Mouse (Mus musculus): ENCODE measurements around the gene Nfe2l1. TPM values are rescaled to one million over a fixed set of nuclear protein-coding genes. Genes with fewer than 3 reads are reported as not detected.
A peak's percentile ranks its signal among the peaks of the same experiment; 100 is the strongest.

Gene Nfe2l1
- total RNA-seq, 1 experiment from 2014 or later: 43.3 TPM

- no peak for ATAC-seq (replicated peaks; ENCODE audit: low read depth, poor library complexity, severe bottlenecking)
These were observed 18.9 kb upstream of the Nfe2l1 start for GRCm38 (mm10) chr11:96848694-96849093.

DNA sequence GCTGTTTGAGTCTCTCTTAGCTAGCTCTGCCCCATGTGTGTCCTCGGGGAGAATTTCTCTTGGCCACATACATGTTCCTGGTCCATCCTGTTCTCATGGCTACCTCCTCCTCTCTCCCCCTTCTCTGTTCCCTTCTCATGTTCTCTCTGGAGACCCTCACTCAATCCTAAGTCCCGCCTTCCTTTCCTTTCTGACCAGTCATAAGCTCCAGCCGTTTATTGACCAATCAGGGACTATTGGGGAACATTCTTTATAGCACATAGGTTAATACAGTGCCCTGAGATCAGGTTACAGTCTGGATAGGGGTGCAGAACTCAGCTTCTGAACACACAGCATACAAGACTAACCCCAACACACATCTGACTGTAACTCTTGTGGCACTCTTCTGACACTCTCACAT, 17.5 kb upstream of the Nfe2l1 start:
- no peak for ATAC-seq (replicated peaks; ENCODE audit: low read depth, poor library complexity, severe bottlenecking)

DNA sequence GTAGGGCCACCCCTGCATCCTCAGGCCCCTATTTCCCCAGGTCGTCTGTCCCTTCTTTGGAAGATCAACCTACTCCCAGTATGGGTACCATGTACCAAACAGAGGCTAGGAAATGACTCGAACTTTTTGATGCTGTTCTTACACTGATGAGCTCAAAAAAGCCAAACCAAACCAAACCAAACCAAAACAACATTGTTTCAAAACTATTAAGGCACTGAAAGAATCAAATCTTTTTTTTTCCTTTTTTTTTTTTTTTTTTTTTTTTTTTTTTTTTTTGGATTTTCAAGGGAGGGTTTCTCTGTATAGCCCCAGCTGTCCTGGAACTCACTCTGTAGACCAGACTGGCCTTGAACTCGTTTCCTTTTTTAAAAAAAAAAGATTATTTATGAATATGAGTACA, 13.9 kb upstream of the Nfe2l1 start:
- no peak for ATAC-seq (replicated peaks; ENCODE audit: low read depth, poor library complexity, severe bottlenecking)

DNA sequence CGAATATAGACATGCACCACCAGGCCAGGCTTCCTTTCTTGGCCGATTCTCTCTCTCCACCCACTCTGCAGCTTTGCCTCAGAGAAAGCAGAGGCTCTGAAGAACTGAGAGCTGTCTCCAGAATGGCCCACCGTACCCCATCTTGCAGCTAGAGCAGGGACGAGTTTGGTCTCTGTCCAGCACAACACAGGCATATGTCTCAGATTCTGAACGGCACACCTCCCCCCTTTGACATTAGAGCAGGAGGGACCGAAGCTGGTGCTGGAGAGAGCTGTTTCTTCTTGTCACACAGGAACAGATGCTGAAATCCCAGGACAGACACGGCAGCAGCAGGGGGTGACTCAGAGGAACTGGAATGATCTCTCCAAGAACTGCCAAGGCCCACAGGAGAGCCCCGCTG, 10.5 kb upstream of the Nfe2l1 start:
- ATAC-seq (replicated peaks; ENCODE audit: low read depth, poor library complexity, severe bottlenecking): no peak

GRCm38 (mm10) chr11:96839877-96840276, 10.1 kb upstream of the Nfe2l1 start:
- no peak for ATAC-seq (replicated peaks; ENCODE audit: low read depth, poor library complexity, severe bottlenecking)

GRCm38 (mm10) chr11:96839428-96839827, 9.7 kb upstream of the Nfe2l1 start:
- no peak for ATAC-seq (replicated peaks; ENCODE audit: low read depth, poor library complexity, severe bottlenecking)

DNA sequence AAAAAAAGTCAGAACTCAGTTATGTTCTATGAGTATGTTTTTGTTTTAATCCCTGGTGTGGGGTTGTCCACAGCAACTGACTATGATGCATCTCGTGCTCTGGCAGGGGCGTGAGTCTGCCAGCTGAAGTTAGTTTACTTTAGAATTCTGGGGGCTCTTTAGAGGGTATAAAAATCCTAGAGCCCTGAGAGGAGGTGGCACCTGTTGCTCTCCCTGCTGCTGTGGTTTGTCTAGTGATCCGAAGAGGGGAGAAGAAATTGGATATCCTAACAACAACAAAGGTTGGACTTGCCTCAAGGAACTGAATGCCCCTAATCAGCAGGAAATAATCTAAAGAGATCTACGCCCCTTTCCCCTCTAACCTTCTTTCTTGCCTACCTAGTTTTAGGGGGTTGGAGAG, 8.6 kb upstream of the Nfe2l1 start:
- ATAC-seq (replicated peaks; ENCODE audit: low read depth, poor library complexity, severe bottlenecking): no peak

DNA sequence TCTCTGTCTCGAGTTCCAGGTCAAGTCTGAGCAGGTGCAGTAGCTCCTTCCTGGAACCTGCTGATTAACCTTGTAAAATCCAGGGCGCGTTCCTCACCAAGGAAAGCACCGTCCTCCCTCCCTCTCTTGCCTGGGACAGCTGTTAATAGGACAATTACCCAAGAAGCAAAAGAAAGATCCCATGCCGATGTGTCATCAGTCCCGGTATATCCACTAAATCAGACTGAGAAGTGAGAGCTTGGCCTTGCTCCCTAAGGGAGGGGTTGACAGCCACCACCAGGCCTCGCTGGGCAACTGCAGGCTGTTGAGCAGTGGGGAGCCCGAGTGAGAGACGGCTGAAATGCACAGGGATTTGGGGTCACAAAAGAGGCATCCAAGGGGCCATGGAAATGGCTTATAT, 7.5 kb upstream of the Nfe2l1 start:
- peak; percentile 74; the same call in 1 of the 2 replicates for ATAC-seq (replicated peaks; ENCODE audit: low read depth, poor library complexity, severe bottlenecking)

DNA sequence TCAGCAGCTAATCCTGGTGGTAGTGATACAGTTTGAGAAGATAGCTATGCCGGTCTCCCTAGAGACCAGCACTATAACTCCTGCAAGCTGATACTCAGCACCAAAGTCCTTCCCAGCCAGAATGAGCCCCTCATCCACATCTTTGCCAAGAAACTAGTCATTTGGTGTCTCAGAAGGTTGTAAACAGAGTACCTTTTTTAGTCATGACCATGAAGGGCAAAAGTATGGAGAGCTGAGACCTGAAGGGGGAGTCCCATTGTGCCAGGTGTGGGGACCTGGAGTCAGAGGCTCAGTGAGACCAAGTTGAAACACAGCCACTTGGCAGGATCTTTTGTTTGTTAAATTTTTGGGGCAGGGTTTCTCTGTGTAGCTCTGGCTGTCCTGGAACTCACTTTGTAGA, 4.4 kb upstream of the Nfe2l1 start:
- ATAC-seq (replicated peaks; ENCODE audit: low read depth, poor library complexity, severe bottlenecking): no peak

GRCm38 (mm10) chr11:96832973-96833372, 3.2 kb upstream of the Nfe2l1 start:
- no peak for ATAC-seq (replicated peaks; ENCODE audit: low read depth, poor library complexity, severe bottlenecking)

DNA sequence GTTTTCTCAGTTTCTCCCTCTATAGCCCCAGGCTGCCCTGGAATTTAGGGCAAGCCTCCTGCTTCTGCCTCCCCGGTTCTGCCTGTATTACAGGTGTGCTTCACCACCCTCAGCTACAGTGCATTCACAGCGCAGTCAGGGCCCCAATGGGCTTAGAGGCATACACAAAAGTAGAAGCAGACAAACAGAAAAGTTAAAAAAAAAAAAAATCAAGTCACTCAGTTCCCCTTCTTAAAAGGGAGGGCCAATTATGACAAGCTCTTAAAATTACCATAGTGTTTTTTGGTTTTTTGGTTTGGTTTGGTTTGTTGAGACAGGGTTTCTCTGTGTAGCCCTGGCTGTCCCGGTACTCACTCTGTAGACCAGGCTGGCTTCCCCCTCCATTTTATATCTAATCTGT, 2.8 kb upstream of the Nfe2l1 start:
- ATAC-seq (replicated peaks; ENCODE audit: low read depth, poor library complexity, severe bottlenecking): no peak

DNA sequence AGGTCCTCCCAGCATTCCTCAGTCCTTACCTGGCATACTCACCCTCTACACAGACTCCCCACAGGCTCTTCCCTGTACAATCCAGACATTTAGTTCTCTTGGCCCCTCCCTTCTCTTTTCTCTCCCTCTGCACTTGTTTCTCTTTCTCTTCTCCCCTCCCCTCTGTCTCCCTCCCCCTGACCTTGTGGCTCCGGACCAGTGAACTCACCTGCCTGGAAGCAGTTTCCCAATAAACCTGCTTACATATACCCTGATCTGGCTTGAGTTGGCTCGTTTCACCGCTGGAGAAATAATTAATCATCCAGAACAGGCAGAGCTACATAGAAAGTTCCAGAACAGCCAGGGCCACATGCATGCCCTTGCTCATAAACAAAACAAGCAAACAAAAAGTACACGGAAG, 1.7 kb upstream of the Nfe2l1 start:
- ATAC-seq (replicated peaks; ENCODE audit: low read depth, poor library complexity, severe bottlenecking): no peak

GRCm38 (mm10) chr11:96830539-96831216, 910 bp upstream of the Nfe2l1 start:
- no peak for ATAC-seq (replicated peaks; ENCODE audit: low read depth, poor library complexity, severe bottlenecking)

GRCm38 (mm10) chr11:96829403-96829812, 360 bp downstream of the Nfe2l1 start:
- ATAC-seq (replicated peaks; ENCODE audit: low read depth, poor library complexity, severe bottlenecking): peak; percentile 55

GRCm38 (mm10) chr11:96828881-96829280, 887 bp downstream of the Nfe2l1 start:
- ATAC-seq (replicated peaks; ENCODE audit: low read depth, poor library complexity, severe bottlenecking): no peak

DNA sequence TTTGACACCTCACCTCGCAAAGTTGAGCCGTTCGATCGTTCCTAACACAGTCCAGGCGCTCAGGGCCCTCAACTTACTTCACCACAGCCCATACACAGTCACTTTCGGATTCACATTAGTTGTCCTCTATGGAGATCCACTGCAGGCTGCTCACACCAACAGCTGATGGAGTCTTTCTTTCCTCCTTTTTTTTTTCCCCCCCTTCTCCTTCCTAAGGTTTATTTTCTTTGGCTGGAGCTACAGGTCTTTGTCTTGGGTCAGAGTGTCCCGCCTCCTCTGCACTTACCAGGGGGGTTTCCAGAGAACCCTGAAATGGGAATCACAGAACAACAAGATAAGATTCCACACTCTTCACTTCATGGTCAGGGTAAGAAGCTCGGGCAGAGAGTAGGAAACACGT, 1.9 kb downstream of the Nfe2l1 start:
- no peak for ATAC-seq (replicated peaks; ENCODE audit: low read depth, poor library complexity, severe bottlenecking)

- ATAC-seq (replicated peaks; ENCODE audit: low read depth, poor library complexity, severe bottlenecking): no peak
These were observed 2.6 kb downstream of the Nfe2l1 start for GRCm38 (mm10) chr11:96827062-96827581.

- no peak for ATAC-seq (replicated peaks; ENCODE audit: low read depth, poor library complexity, severe bottlenecking)
These were observed 3.3 kb downstream of the Nfe2l1 start for GRCm38 (mm10) chr11:96826481-96826880.

DNA sequence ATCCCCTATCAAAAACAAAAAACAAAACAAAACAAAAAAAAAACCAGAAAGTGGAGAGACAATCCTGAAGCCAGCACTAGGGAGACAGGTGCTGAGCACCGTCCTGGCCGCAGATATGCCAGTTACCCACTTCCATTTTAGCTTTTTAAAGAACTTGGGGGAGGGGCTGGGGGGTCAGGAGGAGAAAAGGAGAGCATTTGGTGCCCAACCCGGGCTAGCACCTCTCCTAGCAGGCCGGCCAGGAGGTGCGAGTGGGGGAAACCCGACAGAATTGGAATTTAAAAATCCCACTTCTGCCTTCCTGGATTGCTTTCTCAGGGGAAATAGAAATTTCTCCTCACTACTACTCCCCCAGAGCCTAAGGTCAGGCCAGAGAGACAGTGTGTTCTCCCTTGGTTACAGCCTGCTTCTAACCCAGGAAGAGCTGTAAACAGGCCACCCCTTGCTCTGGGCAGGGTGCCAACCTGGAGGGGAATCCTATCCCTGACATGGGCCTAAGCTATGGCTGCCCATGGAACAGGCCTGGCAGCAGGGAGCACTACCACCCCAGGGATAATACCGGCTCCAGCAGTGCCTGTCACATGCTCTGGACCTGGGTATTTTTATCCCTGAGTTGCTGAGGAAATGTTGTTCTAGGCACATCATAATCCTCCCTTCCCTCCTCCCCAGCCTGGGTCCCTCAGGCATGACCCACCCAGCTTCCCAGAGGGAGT, 4.8 kb downstream of the Nfe2l1 start:
- no peak for ATAC-seq (replicated peaks; ENCODE audit: low read depth, poor library complexity, severe bottlenecking)

GRCm38 (mm10) chr11:96823880-96824782, 5.6 kb downstream of the Nfe2l1 start:
- peak; percentile 95 for ATAC-seq (replicated peaks; ENCODE audit: low read depth, poor library complexity, severe bottlenecking)

DNA sequence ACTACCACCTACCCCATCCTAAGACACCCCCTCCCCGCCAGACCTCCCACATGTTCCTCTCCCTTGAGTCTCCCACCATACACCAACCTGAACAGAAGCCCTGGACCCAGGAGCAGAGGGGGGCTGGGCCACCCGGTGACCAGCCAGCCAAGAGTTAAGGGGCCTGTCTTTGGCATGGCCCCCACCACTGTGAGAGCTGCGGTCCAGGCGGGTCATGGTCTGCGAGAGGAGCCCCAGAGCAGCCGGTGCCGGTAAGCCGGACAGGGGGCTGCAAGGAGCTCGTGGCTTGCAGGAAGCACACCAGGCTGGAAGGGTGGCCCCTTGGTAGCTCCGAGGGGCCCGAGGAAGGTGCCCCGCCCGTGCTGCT, 6.3 kb downstream of the Nfe2l1 start:
- ATAC-seq (replicated peaks; ENCODE audit: low read depth, poor library complexity, severe bottlenecking): no peak
